ENCODE assay signal across 12 mouse cellular contexts in genomic region chrX:134371279-134371678, GRCm38 (mm10). TPM values are rescaled to one million over a fixed set of nuclear protein-coding genes. Genes with fewer than 3 reads are reported as not detected.
A peak's percentile ranks its signal among the peaks of the same experiment; 100 is the strongest.
DNase-seq lines count a peak whose midpoint lies in the region; ATAC-seq and TF ChIP-seq lines count a peak whose summit lies in the region.
"Had no signal": no experiment of that assay in that cellular context is flagged by ENCODE, and none has a peak within 500 bp of the region (broad histone marks: within the 10 kb centered on the region; RNA-seq: fewer than 3 reads in every experiment).

No protein-coding gene starts in this region.

- peak; percentile 58 for TF ChIP-seq CTCF in intestine, postnatal 0 days (IDR thresholded peaks at IDR 0.05; ENCODE audit: low read depth)

- no peak for ATAC-seq in intestine, postnatal 0 days
- ATAC-seq in intestine, embryonic 15.5 days = no peak

- H3K9me3 ChIP-seq in intestine, postnatal 0 days (ENCODE audit: control insufficient read depth) = no peaks in the 10 kb centered on the region
- H3K9me3 ChIP-seq in intestine, embryonic 15.5 days = no peaks in the 10 kb centered on the region
- H3K9me3 ChIP-seq: hindbrain, embryonic 15.5 days had no signal

- no peaks in the 10 kb centered on the region for H3K27me3 ChIP-seq in intestine, postnatal 0 days (replicated peaks; ENCODE audit: control insufficient read depth, insufficient read depth, low read length)
- no peaks in the 10 kb centered on the region for H3K27me3 ChIP-seq in intestine, embryonic 15.5 days (replicated peaks)
- H3K27me3 ChIP-seq: hindbrain, embryonic 15.5 days had no signal

- no peak overlapping the region for H3K4me2 ChIP-seq in intestine, postnatal 0 days (replicated peaks; ENCODE audit: low read depth)
- no peak overlapping the region for H3K4me2 ChIP-seq in intestine, embryonic 15.5 days (replicated peaks)
- H3K4me2 ChIP-seq: hindbrain, embryonic 15.5 days had no signal

- no peak overlapping the region for H3K9ac ChIP-seq in intestine, postnatal 0 days (ENCODE audit: low read depth, low read length)
- no peak overlapping the region for H3K9ac ChIP-seq in intestine, embryonic 15.5 days
- H3K9ac ChIP-seq: hindbrain, embryonic 15.5 days had no signal

- H3K27ac ChIP-seq in intestine, postnatal 0 days (ENCODE audit: low read depth, low read length) = no peak overlapping the region
- H3K27ac ChIP-seq in intestine, embryonic 15.5 days = no peak overlapping the region
- H3K27ac ChIP-seq: hindbrain, embryonic 15.5 days had no signal

- 21% methylated on average over 2 of the region's 2 CpGs for WGBS in intestine, postnatal 0 days
- 10% methylated on average over 2 of the region's 2 CpGs for WGBS in intestine, embryonic 15.5 days

- H3K4me3 ChIP-seq in intestine, postnatal 0 days (ENCODE audit: low read depth, low read length) = no peak overlapping the region
- H3K4me3 ChIP-seq in intestine, embryonic 15.5 days (replicated peaks) = no peak overlapping the region
- H3K4me3 ChIP-seq: erythroblast, embryonic 14.5 days; hindbrain, embryonic 15.5 days had no signal

- no peaks in the 10 kb centered on the region for H3K36me3 ChIP-seq in intestine, postnatal 0 days (ENCODE audit: control insufficient read depth, insufficient read depth)
- no peaks in the 10 kb centered on the region for H3K36me3 ChIP-seq in intestine, embryonic 15.5 days
- H3K36me3 ChIP-seq: hindbrain, embryonic 15.5 days had no signal

- no peaks in the 10 kb centered on the region for H3K4me1 ChIP-seq in intestine, postnatal 0 days (replicated peaks; ENCODE audit: control insufficient read depth, insufficient read depth, low read length)
- no peaks in the 10 kb centered on the region for H3K4me1 ChIP-seq in intestine, embryonic 15.5 days (replicated peaks)
- H3K4me1 ChIP-seq: hindbrain, embryonic 15.5 days had no signal

- peak; percentile 24 for DNase-seq in A20 (ENCODE audit: low read depth, low spot score)
- DNase-seq in MEL-GATA-1-ER (ENCODE audit: extremely low read depth, low read depth) = peak; percentile 15
- peak; percentile 1 for DNase-seq in embryo, embryonic 9.5 days (ENCODE audit: extremely low spot score)
- no peak for DNase-seq in left cerebral cortex, adult 8-10 months (ENCODE audit: low spot score in 2 of 2)
- no peak for DNase-seq in layer of hippocampus, adult 9-11 months
- DNase-seq: cerebellum, adult 11-12 months; lung, adult 18-20 months had no signal

RNA-seq across cellular contexts. Expression of gene Drp2, which starts 33.1 kb away (rescaled TPM):
- polyA plus RNA-seq in intestine, postnatal 0 days (2015; fragmentation: Nextera tagmentation; extraction: Ambion mirVana) = 0.16 and 0.34 TPM in 2 replicates
- polyA plus RNA-seq in intestine, embryonic 15.5 days (2015; fragmentation: Nextera tagmentation; extraction: Ambion mirVana) = 1.0 TPM in 2 replicates
- 10 to 100 TPM; 42.3 to 53.0 (median 51.1) TPM for total RNA-seq in left cerebral cortex, adult 8-10 months (2022)
- total RNA-seq: monocyte, adult 5-6 weeks had no signal

Comparison
In these comparisons a context has a peak if more than half of its experiments do, and no peak if none do; other contexts are left out.
1. DNase-seq: peak in A20 (single experiment), MEL-GATA-1-ER (single experiment) and embryo, embryonic 9.5 days (single experiment); none in left cerebral cortex, adult 8-10 months (0 of 2) and layer of hippocampus, adult 9-11 months (single experiment).